Mouse (Mus musculus): ENCODE measurements at regions not wholly inside any gene's neighbourhood (a gene's known extent, or its start where the extent isn't known, plus 50 kb on each side); places are given as distances from the start of the nearest gene placed in this dataset.

DNA sequence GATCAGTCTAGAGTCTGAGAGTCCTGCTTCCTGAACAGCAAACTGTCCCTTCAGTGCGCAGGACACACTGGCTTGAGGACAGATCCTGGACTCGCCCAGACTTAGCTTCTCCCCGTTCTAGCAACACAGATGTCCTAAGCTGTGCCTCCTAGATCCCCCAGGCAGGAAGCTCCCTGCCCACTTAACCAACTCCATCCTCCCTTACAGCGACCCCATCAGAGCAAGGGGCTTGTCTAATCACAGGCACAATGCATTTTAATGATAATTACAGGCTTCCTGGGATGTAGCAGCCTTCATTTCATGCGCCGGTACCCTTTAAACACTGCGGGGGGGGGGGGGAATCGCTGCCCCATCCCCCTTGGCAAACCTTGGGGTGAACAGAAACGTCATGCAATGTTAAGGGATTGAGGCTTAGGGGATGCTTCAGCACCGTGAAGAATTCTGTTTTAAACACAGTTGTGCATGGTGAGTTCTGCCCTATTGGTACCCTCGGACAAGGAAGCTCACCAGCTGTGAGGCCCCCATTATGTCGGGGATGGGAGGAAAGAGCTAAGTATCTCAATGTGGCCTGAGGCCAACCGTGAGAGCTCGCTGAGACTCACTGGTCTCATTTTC lies 213.9 kb upstream of the Ajap1 start:
- no peak for TF ChIP-seq POLR2A (IDR thresholded peaks at IDR 0.05; ENCODE audit: insufficient read depth, low read depth, low read length)
- TF ChIP-seq CTCF (IDR thresholded peaks at IDR 0.05), result no peak
- no peak for TF ChIP-seq EP300 (IDR thresholded peaks at IDR 0.05; ENCODE audit: insufficient read depth, low read depth, low read length)
